Mouse (Mus musculus): ENCODE results near the gene Epm2aip1.

Epm2aip1 gene

DNA sequence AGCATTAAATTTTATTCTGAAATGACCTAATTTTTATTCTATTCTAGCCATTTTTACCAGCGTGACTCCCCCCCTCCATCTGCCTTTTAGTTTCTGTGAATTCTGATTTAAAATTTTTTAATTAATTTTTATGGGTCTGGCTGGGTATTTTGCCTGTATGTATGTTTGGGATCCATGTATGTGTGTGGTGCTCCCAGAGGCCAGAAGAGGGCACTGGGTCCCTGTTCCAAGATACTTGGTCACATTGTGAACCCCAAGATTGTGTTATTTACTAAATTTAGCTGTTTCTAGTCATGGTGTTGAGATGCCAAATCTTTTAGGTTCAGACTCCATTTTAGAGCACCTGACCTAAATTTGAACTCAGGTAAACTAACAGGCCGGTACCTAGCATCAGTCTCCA lies 14.7 kb downstream of the Epm2aip1 start:
- no peak for DNase-seq (ENCODE audit: low read depth in 1 of 2, low spot score in 2 of 2)

- DNase-seq (ENCODE audit: low read depth in 1 of 2, low spot score in 2 of 2), result no peak
Measured at GRCm38 (mm10) chr9:111287956-111288355, 16.2 kb downstream of the Epm2aip1 start.

- DNase-seq (ENCODE audit: low read depth in 1 of 2, low spot score in 2 of 2), result no peak
Measured at GRCm38 (mm10) chr9:111289294-111289831, 17.6 kb downstream of the Epm2aip1 start.

GRCm38 (mm10) chr9:111289832-111290339 lies 18.2 kb downstream of the Epm2aip1 start:
- peak; percentile 49 to 87 for DNase-seq (ENCODE audit: low read depth in 1 of 2, low spot score in 2 of 2)

- DNase-seq (ENCODE audit: low read depth in 1 of 2, low spot score in 2 of 2), result no peak
Measured at GRCm38 (mm10) chr9:111290539-111291100, 18.9 kb downstream of the Epm2aip1 start.

- DNase-seq (ENCODE audit: low read depth in 1 of 2, low spot score in 2 of 2), result no peak
Measured at GRCm38 (mm10) chr9:111293234-111293633, 21.5 kb downstream of the Epm2aip1 start.

GRCm38 (mm10) chr9:111294911-111295310 lies 23.2 kb downstream of the Epm2aip1 start:
- no peak for DNase-seq (ENCODE audit: low read depth in 1 of 2, low spot score in 2 of 2)

- DNase-seq (ENCODE audit: low read depth in 1 of 2, low spot score in 2 of 2), result no peak
Measured at GRCm38 (mm10) chr9:111295323-111295722, 23.6 kb downstream of the Epm2aip1 start.

GRCm38 (mm10) chr9:111296433-111296832 lies 24.7 kb downstream of the Epm2aip1 start:
- DNase-seq (ENCODE audit: low read depth in 1 of 2, low spot score in 2 of 2), result no peak

DNA sequence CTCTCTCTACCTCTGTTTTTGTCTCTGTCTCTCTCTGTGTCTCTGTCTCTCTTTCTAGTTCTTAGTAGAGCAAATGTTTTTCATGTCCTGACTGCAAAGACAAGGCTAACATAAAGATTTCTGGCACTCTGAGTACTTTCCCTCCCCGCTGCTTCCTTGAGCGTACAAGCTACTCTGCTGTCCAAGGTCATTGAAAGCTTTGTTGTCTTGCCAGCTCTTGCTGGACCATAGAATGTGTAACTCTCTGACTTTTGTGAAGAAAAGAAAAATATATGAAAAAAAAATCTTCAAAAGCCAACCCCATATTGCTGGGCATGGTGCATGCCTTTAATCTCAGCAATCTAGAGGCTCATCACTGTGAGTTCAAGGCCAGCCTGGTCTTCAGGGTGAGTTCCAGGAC lies 26.9 kb downstream of the Epm2aip1 start:
- DNase-seq (ENCODE audit: low read depth in 1 of 2, low spot score in 2 of 2), result no peak

DNA sequence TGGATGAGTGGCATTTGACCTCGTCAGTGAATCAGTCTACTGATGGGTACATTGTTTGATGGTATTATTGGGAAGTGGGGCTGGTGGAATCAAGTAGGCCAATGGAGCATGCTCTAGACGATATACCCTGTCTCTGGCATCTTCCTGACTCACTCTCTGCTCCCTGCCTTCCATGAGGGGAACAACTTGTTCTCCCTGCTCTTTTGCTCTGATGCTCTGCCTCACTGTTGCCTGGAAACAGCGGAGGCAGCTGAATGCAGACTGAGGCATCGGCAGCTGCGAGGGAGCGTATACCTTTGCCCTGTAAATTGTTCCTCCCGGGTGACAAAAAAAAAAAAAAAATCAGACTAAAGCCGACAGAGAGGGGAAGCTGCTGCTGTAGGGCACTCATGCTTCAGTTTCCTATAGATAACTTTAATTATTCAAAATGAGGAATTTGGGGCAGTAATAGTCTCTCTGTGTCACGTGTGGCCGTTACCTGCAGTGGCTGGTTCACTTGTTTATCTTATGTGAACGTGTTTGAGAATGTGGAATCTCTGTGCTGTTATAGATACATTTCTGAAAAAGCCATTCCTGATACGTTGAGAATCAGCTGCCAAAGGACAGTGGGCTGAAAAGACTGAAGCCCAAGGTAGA lies 30.6 kb downstream of the Epm2aip1 start:
- DNase-seq (ENCODE audit: low read depth in 1 of 2, low spot score in 2 of 2), result no peak

- DNase-seq (ENCODE audit: low read depth in 1 of 2, low spot score in 2 of 2), result no peak
Measured at GRCm38 (mm10) chr9:111304036-111304435, 32.3 kb downstream of the Epm2aip1 start.

GRCm38 (mm10) chr9:111306142-111306541 lies 34.4 kb downstream of the Epm2aip1 start:
- DNase-seq (ENCODE audit: low read depth in 1 of 2, low spot score in 2 of 2), result no peak

- DNase-seq (ENCODE audit: low read depth in 1 of 2, low spot score in 2 of 2), result no peak
Measured at GRCm38 (mm10) chr9:111311031-111311842, 39.5 kb downstream of the Epm2aip1 start, which contains the start of gene Trank1. Gene Trank1 (plus strand): TSS chr9:111311739.

- no peak for DNase-seq (ENCODE audit: low read depth in 1 of 2, low spot score in 2 of 2)
Measured at GRCm38 (mm10) chr9:111311843-111312441, 40.2 kb downstream of the Epm2aip1 start.

DNA sequence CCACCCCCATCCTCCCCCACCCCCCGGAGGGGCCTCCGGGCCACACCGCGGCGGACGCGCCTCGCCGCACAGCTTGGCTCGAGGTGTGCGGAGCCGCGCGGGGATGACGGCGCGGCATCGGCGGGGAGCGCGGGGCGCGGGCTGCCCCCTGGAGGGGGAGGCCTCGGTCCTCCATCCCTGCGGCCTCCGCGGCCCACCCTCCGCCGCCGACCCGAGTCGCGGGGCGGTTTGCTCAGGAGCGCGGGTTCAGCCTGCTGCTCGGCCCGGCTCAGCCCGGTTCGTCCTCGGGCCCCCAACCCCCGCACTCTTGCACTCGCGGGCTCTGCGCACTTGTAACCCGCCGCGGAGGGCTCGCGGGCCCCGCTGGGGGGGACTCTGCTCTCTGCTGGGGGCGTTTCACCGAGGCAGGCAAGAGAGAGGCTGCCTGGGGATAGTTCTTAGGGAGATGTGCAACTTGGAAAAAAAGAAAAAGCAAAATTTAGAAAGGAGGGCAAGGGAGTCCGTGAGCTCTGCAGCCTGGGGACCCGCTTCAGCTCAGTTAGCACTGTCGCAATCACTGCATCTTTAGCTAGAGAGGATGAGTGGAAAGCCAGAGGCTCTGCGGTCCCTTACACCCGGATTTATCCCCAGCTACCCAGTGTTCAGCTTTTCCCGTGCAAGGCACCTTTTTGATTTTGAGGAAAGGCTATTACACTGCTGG lies 40.9 kb downstream of the Epm2aip1 start:
- DNase-seq (ENCODE audit: low read depth in 1 of 2, low spot score in 2 of 2), result no peak

DNA sequence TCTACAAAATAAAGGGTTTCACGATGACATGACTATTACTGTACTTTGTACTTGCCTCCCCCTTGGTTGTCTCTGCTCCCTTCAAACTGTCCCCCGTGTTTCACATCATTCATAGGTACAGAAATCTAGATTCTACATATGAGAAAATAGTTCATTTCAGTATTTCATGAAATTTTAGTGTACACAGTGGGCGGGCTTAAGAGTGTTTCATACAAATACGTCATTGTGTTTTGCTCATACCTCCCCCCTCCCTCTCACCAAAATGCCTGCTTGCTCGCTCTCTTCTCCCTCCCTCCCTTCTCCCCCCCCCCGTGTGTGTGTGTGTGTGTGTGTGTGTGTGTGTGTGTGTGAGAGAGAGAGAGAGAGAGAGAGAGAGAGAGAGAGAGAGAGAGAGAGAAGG lies 41.6 kb downstream of the Epm2aip1 start:
- no peak for DNase-seq (ENCODE audit: low read depth in 1 of 2, low spot score in 2 of 2)

DNA sequence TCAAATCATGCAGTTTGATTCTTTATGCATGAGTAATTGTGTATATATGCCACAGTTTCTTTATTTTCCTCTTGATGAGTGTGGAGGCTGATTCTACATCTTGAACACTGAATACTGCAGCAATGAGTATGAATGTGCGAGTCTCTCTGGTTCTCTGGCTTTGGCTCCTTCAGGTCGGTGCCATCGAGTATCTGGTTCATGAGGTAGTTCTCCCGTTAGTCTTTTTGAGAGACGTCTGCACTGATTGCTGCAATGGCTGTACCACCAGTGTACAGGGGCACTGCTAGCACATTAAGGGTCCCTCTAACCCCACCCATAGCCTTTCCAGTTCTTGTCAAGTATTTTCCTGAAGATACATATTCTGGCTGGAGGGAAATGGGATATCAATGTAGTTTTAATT lies 42.1 kb downstream of the Epm2aip1 start:
- no peak for DNase-seq (ENCODE audit: low read depth in 1 of 2, low spot score in 2 of 2)

DNA sequence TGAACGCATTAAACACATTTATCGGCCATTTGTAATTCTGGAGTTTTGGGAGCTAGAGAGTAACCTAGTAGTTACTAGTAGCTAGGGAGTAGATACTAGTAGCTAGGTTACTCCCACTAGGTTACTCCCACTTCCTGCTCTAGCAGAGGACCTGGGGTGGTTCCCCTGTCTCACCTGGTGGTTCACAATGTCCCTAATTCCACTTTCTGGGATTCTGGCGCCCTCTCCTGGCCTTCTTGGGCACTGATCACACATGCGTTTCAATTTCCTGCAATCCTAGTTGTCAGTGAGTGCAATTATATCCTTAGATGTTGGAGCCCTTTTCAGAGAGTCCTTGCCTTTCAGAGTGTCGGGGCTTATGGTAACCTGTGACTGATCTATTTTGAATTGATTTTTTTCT lies 42.5 kb downstream of the Epm2aip1 start:
- no peak for DNase-seq (ENCODE audit: low read depth in 1 of 2, low spot score in 2 of 2)

GRCm38 (mm10) chr9:111320912-111321311 lies 49.2 kb downstream of the Epm2aip1 start:
- DNase-seq (ENCODE audit: low read depth in 1 of 2, low spot score in 2 of 2), result no peak

GRCm38 (mm10) chr9:111324881-111325280 lies 53.2 kb downstream of the Epm2aip1 start:
- no peak for DNase-seq (ENCODE audit: low read depth in 1 of 2, low spot score in 2 of 2)
